Mouse (Mus musculus): ENCODE results near the gene Svs5.

The Svs5 gene

GRCm38 (mm10) chr2:164377478-164378426 is 45.2 kb downstream of the Svs5 start:
- DNase-seq (ENCODE audit: inconsistent ontology term): no peak

GRCm38 (mm10) chr2:164381726-164382125 is 49.2 kb downstream of the Svs5 start:
- DNase-seq (ENCODE audit: inconsistent ontology term): no peak

- no peak for DNase-seq (ENCODE audit: inconsistent ontology term)
These were observed 50.4 kb downstream of the Svs5 start for GRCm38 (mm10) chr2:164382971-164383370.
